Mouse (Mus musculus): ENCODE measurements around the gene H2afz.
"Not testable (repeated sequence)": the region's sequence is repeated elsewhere in the genome, so short reads cannot be mapped to it uniquely, and the experiment has no call there.

GRCm38 (mm10) chr3:137914567-137914966 is 50.3 kb downstream of the H2afz start:
- not testable (repeated sequence) for TF ChIP-seq CTCF (IDR thresholded peaks at IDR 0.05; ENCODE audit: extremely low read depth, insufficient read length, insufficient replicate concordance, low read depth, low read length); POLR2A (IDR thresholded peaks at IDR 0.05; ENCODE audit: low read depth, low read length)
